Mouse (Mus musculus): ENCODE results near the gene Faf2.

The Faf2 gene

GRCm38 (mm10) chr13:54681291-54681690, 59.7 kb downstream of the Faf2 start:
- DNase-seq, result no peak

- no peak for DNase-seq
These were observed 61.7 kb downstream of the Faf2 start for GRCm38 (mm10) chr13:54683301-54683700.

GRCm38 (mm10) chr13:54684140-54684896, 62.7 kb downstream of the Faf2 start:
- DNase-seq, result no peak

GRCm38 (mm10) chr13:54685174-54685573, 63.6 kb downstream of the Faf2 start:
- no peak for DNase-seq

DNA sequence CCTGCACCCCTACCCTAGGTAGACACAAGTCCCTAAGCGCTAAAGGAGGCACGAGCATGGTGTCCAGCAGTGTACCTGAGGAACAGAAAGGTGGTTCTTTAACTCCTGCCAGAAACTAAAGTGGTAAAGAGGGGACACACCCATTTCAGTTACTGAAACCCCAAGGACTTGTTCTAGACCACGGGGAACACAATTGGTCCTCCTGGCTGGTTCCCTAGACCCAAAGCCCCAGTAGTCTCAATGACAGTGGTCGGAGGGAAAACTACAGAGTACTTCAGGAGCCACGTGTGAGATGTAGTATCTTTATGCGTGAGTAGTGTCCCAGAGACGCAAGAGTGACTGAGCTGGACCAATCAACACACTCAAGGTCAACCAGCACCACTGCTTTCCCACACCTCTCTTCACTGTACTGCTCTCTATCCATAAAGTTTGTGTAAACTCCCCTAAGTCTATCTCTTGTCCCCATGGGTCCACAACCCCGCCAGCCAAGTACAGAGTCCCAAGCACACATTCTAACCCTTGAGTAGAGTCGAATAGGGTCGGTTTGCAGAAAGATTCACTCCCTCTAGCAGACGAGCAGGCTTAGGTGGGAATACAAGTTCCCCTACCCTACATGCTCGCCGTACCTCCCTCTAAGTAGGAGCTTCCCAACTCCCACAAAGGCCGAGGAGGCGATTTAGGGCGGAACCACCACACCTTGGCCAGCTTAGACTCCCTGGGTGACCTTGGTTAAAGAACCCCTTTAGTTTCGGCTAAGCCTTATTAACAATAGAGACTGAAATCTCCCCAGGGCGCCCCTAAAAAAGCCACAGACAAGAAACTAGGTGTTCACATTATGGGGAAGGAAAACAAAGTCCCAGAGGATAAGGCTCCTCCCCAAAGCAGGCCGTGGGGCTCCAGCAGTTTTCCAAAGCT, 64.8 kb downstream of the Faf2 start:
- DNase-seq, result no peak

- DNase-seq, result peak; percentile 79
These were observed 65.5 kb downstream of the Faf2 start for GRCm38 (mm10) chr13:54687096-54687495.

DNA sequence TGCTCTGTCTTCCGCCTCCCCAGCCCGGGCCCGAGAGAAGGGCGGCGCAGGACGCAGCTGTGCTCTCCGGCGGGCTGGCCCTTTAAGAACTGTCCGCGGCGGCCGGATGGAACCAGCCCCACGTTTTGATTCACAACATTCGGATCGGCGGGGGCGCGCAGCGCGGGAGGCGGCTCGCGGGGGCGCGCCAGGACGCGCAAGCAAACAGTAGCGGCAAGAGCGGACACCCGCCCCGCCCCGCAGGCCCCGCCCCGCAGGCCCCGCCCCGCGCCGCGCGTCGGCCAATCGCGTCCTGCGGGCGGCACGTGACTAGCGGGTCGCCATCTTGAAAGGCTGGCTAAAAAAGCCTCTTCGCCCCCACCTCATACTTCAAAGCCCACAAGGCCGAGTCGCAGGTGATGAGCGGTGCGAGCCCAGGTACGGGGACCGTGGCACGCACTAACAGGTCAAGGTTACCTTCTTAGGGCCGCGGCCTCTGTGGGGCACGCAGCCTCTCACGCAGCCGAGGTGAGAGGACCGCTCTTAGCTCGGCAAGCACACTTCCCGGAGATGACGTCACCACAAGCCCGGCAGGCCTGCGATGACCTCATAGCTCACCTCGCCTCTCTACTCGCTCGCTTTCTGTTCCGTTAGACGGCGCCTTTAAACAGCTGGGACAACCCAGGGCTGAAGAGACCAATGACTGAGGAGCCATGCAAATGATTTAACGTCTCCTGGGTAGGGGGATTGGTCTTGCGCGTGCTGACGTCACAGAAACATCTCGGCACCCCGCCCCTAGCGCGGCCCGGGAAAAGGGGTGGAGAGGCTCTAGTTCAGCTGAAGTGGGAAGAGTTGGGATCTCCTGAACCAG, 66.2 kb downstream of the Faf2 start:
- DNase-seq, result peak; percentile 97

DNA sequence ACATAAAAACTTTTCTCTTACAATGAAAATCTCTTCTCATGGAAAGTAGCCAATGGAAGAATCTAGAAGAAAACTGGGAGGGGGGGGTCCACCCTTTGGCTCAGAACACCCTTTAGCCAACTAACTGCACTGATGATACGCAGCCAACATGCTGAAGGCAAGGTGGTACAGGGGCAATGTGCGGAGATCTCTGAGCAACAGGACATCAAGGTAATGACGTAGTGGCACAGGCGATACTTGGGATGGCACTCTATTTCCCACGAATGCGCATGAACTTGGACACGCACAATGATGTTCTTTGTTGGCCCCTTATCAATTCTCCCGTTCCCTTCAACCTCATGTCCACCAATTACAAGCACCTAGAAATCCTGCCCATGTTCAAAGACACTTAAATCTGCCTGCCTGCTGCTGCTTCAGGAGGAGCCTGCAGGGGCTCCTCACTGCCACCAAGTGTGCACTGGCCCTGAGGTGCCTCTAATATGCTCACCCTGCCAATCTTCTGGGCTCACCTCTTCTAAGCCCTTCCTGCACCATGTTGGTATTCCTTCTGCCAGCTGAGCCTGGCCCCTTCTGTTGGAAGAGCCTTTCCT, 68.7 kb downstream of the Faf2 start:
- DNase-seq, result no peak

DNA sequence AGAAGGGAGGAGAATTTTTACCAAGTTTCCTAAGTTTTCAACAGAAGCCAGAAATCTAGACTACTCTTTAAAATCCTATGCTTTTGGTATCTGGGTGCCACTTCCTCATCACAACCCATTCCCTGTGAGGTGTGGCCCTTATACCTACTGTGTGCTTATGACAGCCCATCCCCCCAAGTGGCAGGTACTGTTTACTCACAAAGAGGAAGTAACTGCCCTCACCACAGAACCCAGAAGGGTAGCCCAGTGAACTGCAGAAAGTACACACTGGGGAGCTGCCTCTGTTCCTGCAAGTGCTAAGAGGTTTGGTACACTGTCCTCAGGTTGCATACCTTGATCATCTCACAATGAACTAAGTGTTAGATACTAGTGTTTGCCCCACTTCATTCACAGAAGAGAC, 70.2 kb downstream of the Faf2 start:
- DNase-seq, result no peak

- DNase-seq, result no peak
These were observed 71.3 kb downstream of the Faf2 start for GRCm38 (mm10) chr13:54692711-54693557.

GRCm38 (mm10) chr13:54693558-54694347, 72.2 kb downstream of the Faf2 start, which contains the start of gene Rnf44:
Gene Rnf44, minus strand, starts transcription at chr13:54693907.
- DNase-seq, result peak; percentile 100

DNA sequence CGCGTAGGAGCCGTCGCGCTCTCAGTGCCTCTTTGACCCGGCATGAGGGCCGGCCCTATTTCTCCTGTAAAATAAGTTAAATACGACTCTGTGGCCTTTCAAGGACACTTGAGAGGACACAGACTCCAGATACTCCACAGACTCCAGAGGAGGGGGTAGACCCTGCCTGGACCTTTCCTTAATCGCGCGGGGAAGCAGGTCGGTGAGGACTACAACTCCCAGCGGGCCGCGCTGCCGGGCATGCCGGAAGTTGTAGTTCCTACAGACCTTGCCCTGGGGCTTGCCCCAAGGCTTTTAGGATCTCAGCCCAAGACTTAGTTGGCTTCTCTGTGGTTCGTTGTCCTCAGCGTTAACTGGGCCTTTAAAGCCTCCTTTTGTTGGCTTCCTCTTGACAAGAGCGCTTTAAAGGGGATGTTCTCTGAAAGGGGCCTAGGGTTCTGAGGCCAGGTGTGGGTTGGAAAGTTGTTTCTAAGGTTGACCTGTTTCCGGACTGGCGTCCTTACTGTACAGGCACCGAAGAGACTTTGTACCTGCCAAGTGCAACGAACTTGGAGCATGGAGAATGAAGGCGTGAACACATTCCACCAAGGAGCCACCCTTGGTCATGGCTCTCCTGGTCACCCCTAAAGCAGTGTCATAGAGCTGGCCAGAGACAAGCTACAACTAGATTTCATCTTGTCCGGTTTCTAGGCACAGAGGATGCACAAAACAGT, 72.9 kb downstream of the Faf2 start:
- DNase-seq, result no peak

- no peak for DNase-seq
These were observed 74.1 kb downstream of the Faf2 start for GRCm38 (mm10) chr13:54695479-54696230.

GRCm38 (mm10) chr13:54701243-54701642, 79.7 kb downstream of the Faf2 start, which contains the start of gene Cdhr2:
Gene Cdhr2, plus strand, starts transcription at chr13:54701461.
- no peak for DNase-seq

GRCm38 (mm10) chr13:54702507-54702906, 80.9 kb downstream of the Faf2 start:
- no peak for DNase-seq

GRCm38 (mm10) chr13:54704890-54705289, 83.3 kb downstream of the Faf2 start:
- no peak for DNase-seq

GRCm38 (mm10) chr13:54710866-54711265, 89.3 kb downstream of the Faf2 start:
- DNase-seq, result no peak
